Mouse (Mus musculus) midbrain, embryonic 10.5 days (tissue): ENCODE results near the gene Ifitm5. TPM values are rescaled to one million over a fixed set of nuclear protein-coding genes. Genes with fewer than 3 reads are reported as not detected.

Source experiments
- DNase-seq: peaks from one replicate; pipeline ENCODE4 v3.0.0-alpha.2; 2017; ENCODE audit warnings: low spot score
- H3K27ac ChIP-seq: fragments of 300-500 bp; sonication (generic); replicated peaks from 2 replicates; pipeline ENCODE4 v1.5.1; 2016; ENCODE audit warnings: mild to moderate bottlenecking
- H3K27me3 ChIP-seq: fragments of 300-500 bp; sonication (generic); 2 replicates; pipeline ENCODE4 v1.6.1; 2016; ENCODE audit warnings: low read depth, mild to moderate bottlenecking; ENCODE audit not compliant: poor library complexity, severe bottlenecking
- H3K36me3 ChIP-seq: fragments of 300-500 bp; sonication (generic); 2 replicates; pipeline ENCODE4 v1.6.1; 2016; ENCODE audit warnings: mild to moderate bottlenecking, moderate library complexity
- H3K4me1 ChIP-seq: fragments of 300-500 bp; sonication (generic); 2 replicates; pipeline ENCODE4 v1.6.1; 2016
- H3K4me3 ChIP-seq: fragments of 300-500 bp; sonication (generic); 2 replicates; pipeline ENCODE4 v1.5.1; 2016; ENCODE audit warnings: mild to moderate bottlenecking, moderate library complexity
- H3K9me3 ChIP-seq: fragments of 300-500 bp; sonication (generic); replicated peaks from 2 replicates; pipeline ENCODE4 v1.6.1; 2016; ENCODE audit warnings: mild to moderate bottlenecking
- WGBS: fragments of 180-500 bp; shearing (Covaris S2); methylation state at CpG from one replicate; pipeline ENCODE4 v1.1.7; 2016; 5-methylcytosine and 5-hydroxymethylcytosine counted together
- polyA plus RNA-seq: library from polyadenylated mRNA; unstranded; fragments of >200 nt; fragmentation: Nextera tagmentation; extraction: Ambion mirVana; gene quantifications from 2 replicates; pipeline ENCODE4 v1.2.1, GENCODE M21; 2016

Ifitm5 gene
- polyA plus RNA-seq, 1 experiment from 2014 or later: 1.2 TPM

GRCm38 (mm10) chr7:140921225-140921975, 28.7 kb downstream of the Ifitm5 start:
- Histone ChIP-seq H3K27me3 (peaks cover 88% of the 10 kb centered on the region), H3K4me3 (peak overlapping the region; percentile 62; the same call in 1 of the 2 replicates)
- WGBS: 28% methylated on average over 22 of the region's 22 CpGs

DNA sequence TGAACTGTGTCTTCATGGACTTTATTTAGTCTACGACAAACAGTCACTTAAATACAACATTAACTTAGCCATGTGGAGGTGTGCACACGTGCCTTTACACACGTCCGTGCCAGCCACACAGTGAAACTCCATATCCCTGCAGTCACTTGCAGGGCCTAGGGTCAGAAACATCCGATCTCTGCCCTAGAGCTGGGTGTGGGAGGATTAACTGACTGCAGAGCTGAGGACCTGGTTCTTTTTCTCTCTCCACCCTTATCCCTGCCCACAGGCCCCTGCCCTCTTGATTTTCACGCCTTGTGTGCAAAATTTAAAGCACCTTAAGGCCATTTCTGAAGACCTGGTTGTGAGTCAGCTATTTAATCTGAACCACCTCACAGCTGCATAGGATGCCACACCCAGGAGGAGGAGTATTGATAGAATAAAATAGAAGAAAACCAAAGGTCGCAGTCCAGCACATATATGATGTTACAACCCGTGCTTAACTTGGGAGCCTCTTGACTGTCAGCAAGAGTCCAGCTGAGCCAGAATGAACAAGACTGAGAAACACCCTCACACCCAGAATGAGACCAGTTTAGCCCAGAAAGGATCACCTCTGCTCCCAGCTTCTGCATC, 29.6 kb downstream of the Ifitm5 start, which contains the start of gene Nlrp6:
TSS of gene Nlrp6 (plus strand) at position 485 of the 612 bp plus-strand sequence.
- Histone ChIP-seq H3K36me3 (no peaks in the 10 kb centered on the region), H3K27me3 (peaks cover 81% of the 10 kb centered on the region), H3K27ac (no peak within 1 kb of the TSS), H3K4me3 (peak within 1 kb of the TSS; percentile 62; the same call in 1 of the 2 replicates), H3K9me3 (no peaks in the 10 kb centered on the region), H3K4me1 (peaks cover 21% of the 10 kb centered on the region)
- no peak for DNase-seq
- WGBS: 77% methylated on average over 8 of the region's 8 CpGs

More at GRCm38 (mm10) chr7:140921225-140921975, 28.7 kb downstream of the Ifitm5 start:
- no peak overlapping the region for H3K27ac ChIP-seq
- no peaks in the 10 kb centered on the region for H3K36me3 ChIP-seq
- H3K4me1 ChIP-seq: peaks cover 21% of the 10 kb centered on the region
- no peaks in the 10 kb centered on the region for H3K9me3 ChIP-seq
- DNase-seq: no peak

DNA sequence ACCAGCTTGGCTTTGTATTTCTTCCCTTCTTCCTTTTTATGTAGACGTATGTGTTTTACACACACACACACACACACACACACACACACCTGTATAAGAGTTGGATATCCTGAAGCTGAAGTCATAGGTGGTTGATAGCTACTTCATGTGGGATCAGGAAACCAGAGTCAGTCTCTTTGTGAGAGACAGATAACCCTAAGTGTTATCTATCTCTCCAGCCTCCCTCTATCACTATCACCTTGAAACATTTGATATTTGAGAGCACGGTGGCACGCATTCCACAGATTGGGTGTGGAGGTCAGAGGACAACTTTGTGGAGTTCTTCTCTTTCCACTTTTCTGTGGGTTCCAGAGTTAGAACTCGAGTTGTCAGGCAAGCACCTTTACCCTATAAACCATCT, 30.2 kb downstream of the Ifitm5 start:
- Histone ChIP-seq H3K36me3 (no peaks in the 10 kb centered on the region), H3K27ac (no peak overlapping the region), H3K4me1 (peaks cover 21% of the 10 kb centered on the region), H3K9me3 (no peaks in the 10 kb centered on the region), H3K4me3 (no peak overlapping the region), H3K27me3 (peaks cover 74% of the 10 kb centered on the region)
- DNase-seq: no peak
- WGBS: 83% methylated on average over 4 of the region's 4 CpGs

DNA sequence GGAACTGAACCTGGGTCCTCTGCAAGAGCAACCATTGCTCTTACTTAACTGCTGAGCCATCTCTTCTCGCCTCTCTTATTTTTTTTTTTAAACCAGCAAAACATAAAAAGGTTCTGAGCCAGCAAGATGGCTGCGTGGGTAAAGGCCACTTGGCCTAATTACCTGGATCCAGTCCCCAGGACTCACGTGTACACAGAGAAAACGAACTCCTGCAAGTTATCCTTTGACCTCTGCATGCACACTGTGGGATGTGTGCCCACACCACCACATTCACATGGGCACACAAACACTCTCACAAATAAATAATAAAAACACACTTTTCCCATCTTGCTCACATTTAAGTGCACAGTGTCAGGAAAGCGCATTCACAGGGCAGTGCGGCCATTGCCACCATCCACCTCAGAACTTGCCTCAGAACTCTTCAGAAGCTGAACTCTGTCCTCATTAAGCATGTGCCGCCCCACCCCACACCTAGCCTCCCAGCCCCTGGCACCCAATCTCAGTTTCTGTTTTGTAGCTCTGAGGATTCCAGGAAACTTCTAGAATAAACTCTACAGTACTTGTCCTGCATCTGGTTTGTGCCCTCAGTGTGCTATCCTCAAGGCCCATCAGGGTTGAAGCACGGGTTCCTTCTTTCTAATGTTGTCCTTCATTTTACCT, 35.9 kb downstream of the Ifitm5 start:
- no peak overlapping the region for H3K4me3 ChIP-seq
- H3K36me3 ChIP-seq: no peaks in the 10 kb centered on the region
- no peaks in the 10 kb centered on the region for H3K9me3 ChIP-seq
- no peak for DNase-seq
- no peak overlapping the region for H3K27ac ChIP-seq
- peaks cover 20% of the 10 kb centered on the region for H3K27me3 ChIP-seq
- WGBS: 90% methylated on average over 8 of the region's 8 CpGs
- peaks cover 3% of the 10 kb centered on the region; the same call in 1 of the 2 replicates for H3K4me1 ChIP-seq

DNA sequence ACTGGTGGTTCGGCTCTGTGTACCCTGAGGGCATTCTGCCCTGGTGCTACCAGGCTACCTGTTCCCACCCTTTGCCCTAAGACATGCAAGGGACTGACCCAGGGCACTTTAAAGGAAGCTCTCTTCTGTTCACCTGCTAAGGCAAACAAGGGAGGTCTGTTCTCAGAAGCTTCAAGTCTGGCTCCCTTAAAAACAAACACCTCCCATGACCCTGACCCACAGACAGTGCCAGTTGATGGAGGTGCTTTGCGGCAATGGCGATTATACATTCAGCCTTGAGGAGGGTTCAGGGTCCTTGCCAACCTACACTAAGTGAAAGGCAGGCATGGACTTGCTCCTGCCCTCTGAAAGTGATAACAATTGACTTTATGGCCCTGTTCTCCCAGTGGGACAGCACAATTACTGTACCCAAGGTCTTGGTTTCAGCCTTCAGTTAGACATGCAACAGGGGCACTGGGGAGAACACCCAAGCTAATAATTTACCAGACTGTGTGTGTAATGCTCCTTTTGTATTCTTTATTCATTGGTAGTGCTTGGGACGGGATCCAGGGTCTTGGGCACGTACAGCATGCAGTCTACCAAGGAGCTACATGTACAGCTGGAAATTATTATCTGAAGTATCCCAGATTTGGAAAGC, 37.1 kb downstream of the Ifitm5 start:
- Histone ChIP-seq H3K27me3 (peaks cover 10% of the 10 kb centered on the region), H3K27ac (no peak overlapping the region)
- WGBS: 83% methylated on average over 5 of the region's 5 CpGs

GRCm38 (mm10) chr7:140912293-140912692, 37.8 kb downstream of the Ifitm5 start:
- WGBS: 74% methylated on average over 3 of the region's 3 CpGs
- no peak for DNase-seq

More for the DNA sequence above, 37.1 kb downstream of the Ifitm5 start:
- Histone ChIP-seq H3K4me3 (no peak overlapping the region), H3K4me1 (peaks cover 11% of the 10 kb centered on the region), H3K36me3 (no peaks in the 10 kb centered on the region), H3K9me3 (no peaks in the 10 kb centered on the region)
- no peak for DNase-seq

GRCm38 (mm10) chr7:140908634-140909107, 41.4 kb downstream of the Ifitm5 start:
- H3K36me3 ChIP-seq: no peaks in the 10 kb centered on the region

More at GRCm38 (mm10) chr7:140912293-140912692, 37.8 kb downstream of the Ifitm5 start:
- H3K27me3 ChIP-seq: peaks cover 3% of the 10 kb centered on the region
- no peak overlapping the region for H3K27ac ChIP-seq
- H3K4me1 ChIP-seq: peaks cover 11% of the 10 kb centered on the region
- no peaks in the 10 kb centered on the region for H3K36me3 ChIP-seq
- H3K4me3 ChIP-seq: no peak overlapping the region
- no peaks in the 10 kb centered on the region for H3K9me3 ChIP-seq

DNA sequence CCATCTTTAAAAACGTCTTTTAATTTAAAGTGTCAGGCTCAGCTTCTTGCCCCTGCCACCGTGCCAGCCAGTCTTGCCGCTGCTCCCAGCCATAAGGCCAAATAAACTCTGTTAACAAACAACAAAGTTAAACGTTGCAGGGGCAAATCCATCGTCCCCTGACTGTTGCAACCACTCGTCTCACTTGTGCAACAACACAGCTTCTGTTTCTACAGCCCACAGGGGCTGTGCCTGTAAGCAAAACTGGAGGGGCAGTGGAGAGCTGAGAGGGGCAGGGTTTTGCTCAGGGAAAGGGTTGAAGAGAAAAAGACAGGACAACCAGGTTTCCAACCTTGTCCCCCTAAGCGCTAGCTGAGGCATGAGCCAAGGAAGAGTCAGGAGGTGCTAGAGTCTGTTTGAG, 41.9 kb downstream of the Ifitm5 start:
- Histone ChIP-seq H3K27me3 (peaks cover 3% of the 10 kb centered on the region), H3K27ac (no peak overlapping the region), H3K4me3 (no peak overlapping the region), H3K4me1 (peaks cover 11% of the 10 kb centered on the region), H3K36me3 (no peaks in the 10 kb centered on the region), H3K9me3 (no peaks in the 10 kb centered on the region)
- WGBS: 54% methylated on average over 7 of the region's 7 CpGs
- DNase-seq: no peak

More at GRCm38 (mm10) chr7:140908634-140909107, 41.4 kb downstream of the Ifitm5 start:
- 2% methylated on average over 19 of the region's 19 CpGs for WGBS
- H3K9me3 ChIP-seq: no peaks in the 10 kb centered on the region
- H3K4me3 ChIP-seq: peak overlapping the region; percentile 56
- DNase-seq: peak; percentile 83
- H3K27me3 ChIP-seq: peaks cover 3% of the 10 kb centered on the region
- peaks cover 11% of the 10 kb centered on the region for H3K4me1 ChIP-seq
- peak overlapping the region; percentile 59; the same call in 1 of the 2 replicates for H3K27ac ChIP-seq

DNA sequence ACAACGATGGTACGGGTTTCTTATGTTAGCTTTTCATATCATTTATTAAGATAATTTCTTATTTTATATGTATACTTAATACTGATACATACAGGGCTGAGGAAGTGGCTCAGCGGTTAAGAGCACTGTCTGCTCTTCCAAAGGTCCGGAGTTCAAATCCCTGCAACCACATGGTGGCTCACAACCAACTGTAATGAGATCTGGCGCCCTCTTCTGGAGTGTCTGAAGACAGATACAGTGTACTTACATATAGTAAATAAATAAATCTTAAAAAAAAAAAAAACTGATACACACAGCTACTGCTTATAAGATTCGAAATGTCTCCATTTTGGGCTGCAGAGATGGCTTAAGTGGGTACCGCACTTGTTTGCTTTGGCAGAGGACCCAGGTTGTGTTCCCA, 42.4 kb downstream of the Ifitm5 start:
- H3K27ac ChIP-seq: no peak overlapping the region
- H3K9me3 ChIP-seq: no peaks in the 10 kb centered on the region
- H3K4me3 ChIP-seq: no peak overlapping the region
- no peaks in the 10 kb centered on the region for H3K36me3 ChIP-seq
- WGBS: 83% methylated on average over 7 of the region's 7 CpGs
- peaks cover 3% of the 10 kb centered on the region for H3K27me3 ChIP-seq
- DNase-seq: no peak
- H3K4me1 ChIP-seq: peaks cover 11% of the 10 kb centered on the region

GRCm38 (mm10) chr7:140907131-140907530, 43.0 kb downstream of the Ifitm5 start:
- no peaks in the 10 kb centered on the region for H3K36me3 ChIP-seq
- H3K4me3 ChIP-seq: no peak overlapping the region
- no peaks in the 10 kb centered on the region for H3K9me3 ChIP-seq
- H3K4me1 ChIP-seq: peaks cover 11% of the 10 kb centered on the region
- no peak overlapping the region for H3K27ac ChIP-seq
- peaks cover 3% of the 10 kb centered on the region; the same call in 1 of the 2 replicates for H3K27me3 ChIP-seq
- no peak for DNase-seq
- WGBS: 91% methylated on average over 13 of the region's 13 CpGs

DNA sequence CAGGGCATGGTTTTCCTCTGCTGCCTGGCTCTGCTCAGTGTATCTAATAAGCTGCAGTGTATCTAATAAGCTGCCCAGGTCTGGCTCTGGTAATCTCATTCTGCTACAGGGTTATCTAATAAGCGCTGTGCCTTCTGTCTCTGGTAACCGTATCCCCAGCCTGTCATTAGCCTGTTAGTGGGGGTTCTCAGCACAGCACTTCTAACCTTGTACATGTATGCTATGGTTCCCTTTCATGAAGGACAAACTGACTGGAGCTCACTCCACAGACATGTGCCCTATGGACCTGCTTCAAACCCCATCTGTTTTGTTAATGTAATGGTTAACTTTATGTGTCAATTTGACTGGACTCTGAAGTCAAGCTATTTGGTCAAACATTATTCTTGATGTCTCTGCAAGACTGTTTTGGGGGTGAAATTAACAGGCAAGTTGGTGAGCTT, 44.4 kb downstream of the Ifitm5 start:
- no peak overlapping the region for H3K27ac ChIP-seq
- no peak overlapping the region for H3K4me3 ChIP-seq
- H3K27me3 ChIP-seq: peaks cover 3% of the 10 kb centered on the region; the same call in 1 of the 2 replicates
- H3K9me3 ChIP-seq: no peaks in the 10 kb centered on the region
- H3K4me1 ChIP-seq: peaks cover 11% of the 10 kb centered on the region
- 95% methylated on average over 2 of the region's 2 CpGs for WGBS
- no peaks in the 10 kb centered on the region for H3K36me3 ChIP-seq
- no peak for DNase-seq

- Histone ChIP-seq H3K27ac (no peak overlapping the region), H3K9me3 (no peaks in the 10 kb centered on the region), H3K4me3 (no peak overlapping the region), H3K4me1 (no peaks in the 10 kb centered on the region; the same call in none of the 2 replicates), H3K27me3 (no peaks in the 10 kb centered on the region), H3K36me3 (peaks cover 15% of the 10 kb centered on the region)
- 25% methylated on average over 13 of the region's 13 CpGs for WGBS
- DNase-seq: peak; percentile 76
Observed at GRCm38 (mm10) chr7:140903212-140903611, 46.9 kb downstream of the Ifitm5 start.
